Comparison of ENCODE assay signal across 25 mouse cellular contexts in the genomic region with DNA sequence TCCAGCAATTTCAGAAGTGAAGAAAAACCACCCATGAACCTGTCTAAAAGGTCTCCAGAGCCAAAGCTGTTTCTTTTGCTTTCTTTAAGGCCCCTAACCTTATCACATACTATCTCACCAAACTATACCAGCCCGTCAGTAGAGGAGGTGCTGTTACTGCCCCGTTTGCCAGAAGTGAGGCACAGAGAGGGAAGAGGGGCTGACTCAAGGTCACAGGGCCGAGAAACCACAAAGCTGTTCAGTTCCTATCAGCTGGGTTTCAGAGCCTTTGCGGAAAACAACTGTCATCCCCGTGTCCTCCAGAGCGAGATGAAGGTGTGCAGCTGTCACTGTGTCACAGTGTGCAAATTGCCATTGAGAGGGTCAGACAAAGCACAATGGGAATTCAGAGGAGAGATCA. TPM values are rescaled to one million over a fixed set of nuclear protein-coding genes. Genes with fewer than 3 reads are reported as not detected.
DNase-seq lines count a peak whose midpoint lies in the region; ATAC-seq and TF ChIP-seq lines count a peak whose summit lies in the region.
"Had no signal": no experiment of that assay in that cellular context is flagged by ENCODE, and none has a peak within 500 bp of the region (broad histone marks: within the 10 kb centered on the region; RNA-seq: fewer than 3 reads in every experiment).

No protein-coding gene starts in this region.

- H3K27ac ChIP-seq in heart, postnatal 0 days (ENCODE audit: low read depth) = no peak overlapping the region
- H3K27ac ChIP-seq in MEL (ENCODE audit: control insufficient read depth, low read depth, low read length) = no peak overlapping the region
- H3K27ac ChIP-seq: limb, embryonic 12.5 days; liver, embryonic 12.5 days had no signal

- WGBS in heart, postnatal 0 days = 23% methylated on average over 6 of the region's 6 CpGs

- no peak for TF ChIP-seq EP300 in heart, postnatal 0 days (IDR thresholded peaks at IDR 0.05; ENCODE audit: low read depth)
- TF ChIP-seq EP300 in MEL (IDR thresholded peaks at IDR 0.05; ENCODE audit: low read depth in 1 of 2, low read length in 2 of 2) = peak in 1 of 2 experiments; percentile 64; a peak in 2 of 4 replicates

- H3K4me3 ChIP-seq in heart, postnatal 0 days (ENCODE audit: low read depth, low read length) = no peak overlapping the region
- no peak overlapping the region for H3K4me3 ChIP-seq in MEL (ENCODE audit: control insufficient read depth in 1 of 2, insufficient read depth in 1 of 2, low read depth in 2 of 2, low read length in 2 of 2)
- H3K4me3 ChIP-seq: limb, embryonic 12.5 days; liver, embryonic 12.5 days; myocyte had no signal

- H3K4me1 ChIP-seq in heart, postnatal 0 days (ENCODE audit: control insufficient read depth, insufficient read depth) = peaks cover 16% of the 10 kb centered on the region; the same call in 1 of the 2 replicates
- H3K4me1 ChIP-seq in MEL (ENCODE audit: control insufficient read depth in 1 of 2, insufficient read depth in 2 of 2, low read length in 2 of 2) = peaks cover 0 to 14% of the 10 kb centered on the region in 2 experiments; a peak in 1 of 4 replicates

- H3K27me3 ChIP-seq in heart, postnatal 0 days (ENCODE audit: control insufficient read depth, insufficient read depth, low read length) = no peaks in the 10 kb centered on the region
- H3K27me3 ChIP-seq in MEL (ENCODE audit: control insufficient read depth in 1 of 2, insufficient read depth in 2 of 2, low read length in 2 of 2) = no peaks in the 10 kb centered on the region
- H3K27me3 ChIP-seq: limb, embryonic 12.5 days; liver, embryonic 12.5 days had no signal

- no peaks in the 10 kb centered on the region for H3K9me3 ChIP-seq in heart, postnatal 0 days (replicated peaks; ENCODE audit: control insufficient read depth, low read length)
- no peaks in the 10 kb centered on the region for H3K9me3 ChIP-seq in MEL (replicated peaks; ENCODE audit: insufficient read depth, low read length)
- H3K9me3 ChIP-seq: G1E; limb, embryonic 12.5 days; liver, embryonic 12.5 days had no signal

- TF ChIP-seq RAD21 in MEL (IDR thresholded peaks at IDR 0.05; ENCODE audit: low read depth, low read length) = no peak

- H3K4me2 ChIP-seq in heart, postnatal 0 days (ENCODE audit: low read depth, low read length) = no peak overlapping the region
- H3K4me2 ChIP-seq: limb, embryonic 12.5 days; liver, embryonic 12.5 days; lung, embryonic 14.5 days had no signal

- no peaks in the 10 kb centered on the region for H3K36me3 ChIP-seq in heart, postnatal 0 days (replicated peaks; ENCODE audit: control insufficient read depth, insufficient read depth, low read length)
- no peaks in the 10 kb centered on the region for H3K36me3 ChIP-seq in MEL (ENCODE audit: control insufficient read depth in 1 of 2, insufficient read depth in 2 of 2, low read length in 2 of 2)
- H3K36me3 ChIP-seq: G1E had no signal

- peak; percentile 11 for DNase-seq in heart, postnatal 0 days (ENCODE audit: low spot score)
- DNase-seq in heart, postnatal 25 days (ENCODE audit: low spot score) = no peak
- peak; percentile 36 to 48 for DNase-seq in B cell, adult 2 months
- DNase-seq in MEL (ENCODE audit: low read depth, low spot score) = peak; percentile 38
- no peak for DNase-seq in yolk sac, embryonic 10.5 days (ENCODE audit: low spot score)
- no peak for DNase-seq in layer of hippocampus, postnatal 10 days (ENCODE audit: low spot score in 2 of 2)
- DNase-seq in cerebellum, postnatal 14 days = no peak
- DNase-seq: adrenal gland, postnatal 25 days; cerebellum, adult 11-12 months; cerebellum, postnatal 36 days; heart, postnatal 36 days; kidney, adult 8-10 months; kidney, postnatal 14 days; lung, embryonic 14.5 days; lung, postnatal 36 days; midbrain, embryonic 14.5 days; retina, postnatal 1 day; thymus, postnatal 36 days had no signal

- intact Hi-C loops in heart, postnatal 25 days (cut with DNase I) = no loop called here

- no peak for ATAC-seq in heart, postnatal 0 days (ENCODE audit: insufficient read depth, low read depth)
- peak; percentile 69 for ATAC-seq in megakaryocyte, adult 5-6 weeks (ENCODE audit: poor library complexity, severe bottlenecking)
- ATAC-seq: CD4-positive, CD25-positive, alpha-beta regulatory T cell, adult 4 months; inflammation-experienced regulatory T-cells, adult 6 months; liver, embryonic 12.5 days had no signal

- no peak overlapping the region for H3K9ac ChIP-seq in heart, postnatal 0 days (replicated peaks; ENCODE audit: low read depth, low read length)
- no peak overlapping the region for H3K9ac ChIP-seq in MEL (ENCODE audit: control insufficient read depth, low read depth, low read length, poor library complexity, severe bottlenecking)
- H3K9ac ChIP-seq: limb, embryonic 12.5 days; liver, embryonic 12.5 days; lung, embryonic 14.5 days had no signal

- TF ChIP-seq POLR2A in MEL (IDR thresholded peaks at IDR 0.05; ENCODE audit: control insufficient read depth in 1 of 2, insufficient read depth in 1 of 2, low read depth in 1 of 2, low read length in 2 of 2, poor library complexity in 1 of 2) = no peak

- no peaks in the 10 kb centered on the region for H3K79me2 ChIP-seq in MEL (ENCODE audit: control insufficient read depth, insufficient read depth, low read length, poor library complexity)

- TF ChIP-seq CTCF in heart, postnatal 0 days (IDR thresholded peaks at IDR 0.05; ENCODE audit: low read depth) = no peak
- no peak for TF ChIP-seq CTCF in MEL (IDR thresholded peaks at IDR 0.05 in 2 of 3, conservative IDR thresholded peaks at IDR 0.05 in 1 of 3; ENCODE audit: control insufficient read depth in 1 of 3, insufficient read depth in 1 of 3, low read depth in 2 of 3, low read length in 3 of 3, poor library complexity in 1 of 3, severe bottlenecking in 1 of 3)

TF ChIP-seq in MEL, 35 proteins besides CTCF, POLR2A, EP300 and RAD21:
- 0 out of 2 replicates have a peak, but pooled peaks have one; percentile 27 for TF ChIP-seq ETS1 (IDR thresholded peaks at IDR 0.05; ENCODE audit: low read depth, low read length)
- no peak for TF ChIP-seq ZC3H11A (IDR thresholded peaks at IDR 0.05; ENCODE audit: low read depth, low read length)

RNA-seq across cellular contexts. Expression of a gene that starts 21.2 kb away (rescaled TPM):
- 21.5 and 28.2 TPM in 2 replicates for total RNA-seq in heart, postnatal 0 days (2014; rRNA removed; ENCODE audit: low replicate concordance)
- 0.45 and 0.47 TPM in 2 replicates for polyA plus RNA-seq in heart, postnatal 0 days (2015; fragmentation: Nextera tagmentation; extraction: Ambion mirVana)
- 1 to 10 TPM; 7.0 to 7.3 TPM for total RNA-seq in heart, postnatal 25 days (2021)
- 1.5 and 2.9 TPM in 2 replicates for total RNA-seq in MEL (2012; rRNA removed)
- polyA plus RNA-seq in MEL (2012; ENCODE audit: insufficient read depth in 1 of 2, insufficient read length in 2 of 2, low read depth in 1 of 2, low replicate concordance in 2 of 2, missing spikeins in 1 of 2) = 1 to 10 TPM in 1 of 2 experiments, not detected in 1; 7.3 TPM
- total RNA-seq in megakaryocyte, adult 5-6 weeks (2015) = 0.71 and 0.98 TPM in 2 replicates
- 0.48 and 0.69 TPM in 2 replicates for total RNA-seq in megakaryocyte, adult 5-6 weeks (2017)
- total RNA-seq in layer of hippocampus, postnatal 10 days (2021) = 100 to 1,000 TPM; 268 to 270 TPM

Comparison
In these comparisons a context has a peak if more than half of its experiments do, and no peak if none do; other contexts are left out.
1. DNase-seq: peak in heart, postnatal 0 days (single experiment), B cell, adult 2 months (2 of 2) and MEL (single experiment); none in heart, postnatal 25 days (single experiment), yolk sac, embryonic 10.5 days (single experiment), layer of hippocampus, postnatal 10 days (0 of 2) and cerebellum, postnatal 14 days (0 of 2).